Mouse (Mus musculus): Measurements from ENCODE around the gene Rcc2.

The Rcc2 gene

GRCm38 (mm10) chr4:140709617-140710016 lies 9.3 kb downstream of the Rcc2 start:
- no peak for DNase-seq (ENCODE audit: low spot score in 2 of 2)

GRCm38 (mm10) chr4:140710781-140711180 lies 10.4 kb downstream of the Rcc2 start:
- DNase-seq (ENCODE audit: low spot score in 2 of 2): no peak

GRCm38 (mm10) chr4:140711360-140711759 lies 11.0 kb downstream of the Rcc2 start:
- no peak for DNase-seq (ENCODE audit: low spot score in 2 of 2)

- peak; percentile 92 to 96 for DNase-seq (ENCODE audit: low spot score in 2 of 2)
Observed at GRCm38 (mm10) chr4:140713480-140714365, 13.4 kb downstream of the Rcc2 start.

GRCm38 (mm10) chr4:140714586-140714985 lies 14.2 kb downstream of the Rcc2 start:
- DNase-seq (ENCODE audit: low spot score in 2 of 2): no peak

GRCm38 (mm10) chr4:140716994-140717393 lies 16.7 kb downstream of the Rcc2 start:
- DNase-seq (ENCODE audit: low spot score in 2 of 2): no peak

- no peak for DNase-seq (ENCODE audit: low spot score in 2 of 2)
Observed at GRCm38 (mm10) chr4:140718436-140718835, 18.1 kb downstream of the Rcc2 start.

GRCm38 (mm10) chr4:140720091-140720490 lies 19.8 kb downstream of the Rcc2 start:
- DNase-seq (ENCODE audit: low spot score in 2 of 2): no peak

- DNase-seq (ENCODE audit: low spot score in 2 of 2): no peak
Observed at GRCm38 (mm10) chr4:140721968-140722490, 21.7 kb downstream of the Rcc2 start.

GRCm38 (mm10) chr4:140722710-140723109 lies 22.4 kb downstream of the Rcc2 start:
- DNase-seq (ENCODE audit: low spot score in 2 of 2): no peak

GRCm38 (mm10) chr4:140723192-140723591 lies 22.9 kb downstream of the Rcc2 start:
- DNase-seq (ENCODE audit: low spot score in 2 of 2): no peak

GRCm38 (mm10) chr4:140723801-140724200 lies 23.5 kb downstream of the Rcc2 start:
- no peak for DNase-seq (ENCODE audit: low spot score in 2 of 2)

GRCm38 (mm10) chr4:140724739-140725138 lies 24.4 kb downstream of the Rcc2 start:
- no peak for DNase-seq (ENCODE audit: low spot score in 2 of 2)

GRCm38 (mm10) chr4:140726907-140727306 lies 26.6 kb downstream of the Rcc2 start:
- DNase-seq (ENCODE audit: low spot score in 2 of 2): no peak

- no peak for DNase-seq (ENCODE audit: low spot score in 2 of 2)
Observed at GRCm38 (mm10) chr4:140731654-140732053, 31.3 kb downstream of the Rcc2 start.

GRCm38 (mm10) chr4:140732871-140733270 lies 32.5 kb downstream of the Rcc2 start:
- DNase-seq (ENCODE audit: low spot score in 2 of 2): no peak

GRCm38 (mm10) chr4:140740655-140741054 lies 40.3 kb downstream of the Rcc2 start:
- DNase-seq (ENCODE audit: low spot score in 2 of 2): no peak

- DNase-seq (ENCODE audit: low spot score in 2 of 2): no peak
Observed at GRCm38 (mm10) chr4:140741401-140741800, 41.1 kb downstream of the Rcc2 start.

GRCm38 (mm10) chr4:140742543-140742942 lies 42.2 kb downstream of the Rcc2 start, which contains the start of gene Padi6:
Padi6 (minus strand) TSS chr4:140742643.
- no peak for DNase-seq (ENCODE audit: low spot score in 2 of 2)

- DNase-seq (ENCODE audit: low spot score in 2 of 2): no peak
Observed at GRCm38 (mm10) chr4:140743086-140743485, 42.7 kb downstream of the Rcc2 start.

- no peak for DNase-seq (ENCODE audit: low spot score in 2 of 2)
Observed at GRCm38 (mm10) chr4:140744654-140745053, 44.3 kb downstream of the Rcc2 start.

GRCm38 (mm10) chr4:140747978-140748377 lies 47.6 kb downstream of the Rcc2 start:
- peak in 1 of 2 experiments; percentile 18 for DNase-seq (ENCODE audit: low spot score in 2 of 2)

GRCm38 (mm10) chr4:140750328-140750727 lies 50.0 kb downstream of the Rcc2 start:
- DNase-seq (ENCODE audit: low spot score in 2 of 2): no peak
